Mouse (Mus musculus): ENCODE results near the gene Zfp169.

Gene Zfp169

GRCm38 (mm10) chr13:48513003-48513929, at the start of gene Zfp169, which contains the start of gene A830005F24Rik:
Gene Zfp169, minus strand, starts transcription at chr13:48513451.
Gene A830005F24Rik, plus strand, starts transcription at chr13:48513570.
- DNase-seq (ENCODE audit: low spot score in 2 of 2), result peak; percentile 70 to 82

- DNase-seq (ENCODE audit: low spot score in 2 of 2), result no peak
Measured at GRCm38 (mm10) chr13:48562336-48562735, 49.1 kb upstream of the Zfp169 start.

GRCm38 (mm10) chr13:48561481-48561880, 48.2 kb upstream of the Zfp169 start:
- DNase-seq (ENCODE audit: low spot score in 2 of 2), result no peak

- no peak for DNase-seq (ENCODE audit: low spot score in 2 of 2)
Measured at GRCm38 (mm10) chr13:48555976-48556375, 42.7 kb upstream of the Zfp169 start.

- no peak for DNase-seq (ENCODE audit: low spot score in 2 of 2)
Measured at GRCm38 (mm10) chr13:48554552-48554951, 41.3 kb upstream of the Zfp169 start.

GRCm38 (mm10) chr13:48553511-48553910, 40.3 kb upstream of the Zfp169 start:
- no peak for DNase-seq (ENCODE audit: low spot score in 2 of 2)

GRCm38 (mm10) chr13:48552181-48553090, 39.2 kb upstream of the Zfp169 start:
- peak; percentile 76 to 82 for DNase-seq (ENCODE audit: low spot score in 2 of 2)

- no peak for DNase-seq (ENCODE audit: low spot score in 2 of 2)
Measured at GRCm38 (mm10) chr13:48548296-48548695, 35.0 kb upstream of the Zfp169 start.

GRCm38 (mm10) chr13:48547623-48548022, 34.4 kb upstream of the Zfp169 start:
- DNase-seq (ENCODE audit: low spot score in 2 of 2), result no peak

GRCm38 (mm10) chr13:48546330-48546917, 33.2 kb upstream of the Zfp169 start:
- peak; percentile 99 for DNase-seq (ENCODE audit: low spot score in 2 of 2)

- DNase-seq (ENCODE audit: low spot score in 2 of 2), result peak; percentile 84 to 92
Measured at GRCm38 (mm10) chr13:48545476-48546281, 32.4 kb upstream of the Zfp169 start.

GRCm38 (mm10) chr13:48544867-48545266, 31.6 kb upstream of the Zfp169 start:
- no peak for DNase-seq (ENCODE audit: low spot score in 2 of 2)

GRCm38 (mm10) chr13:48544391-48544790, 31.1 kb upstream of the Zfp169 start:
- no peak for DNase-seq (ENCODE audit: low spot score in 2 of 2)

GRCm38 (mm10) chr13:48540488-48540887, 27.2 kb upstream of the Zfp169 start:
- DNase-seq (ENCODE audit: low spot score in 2 of 2), result no peak

GRCm38 (mm10) chr13:48533441-48533840, 20.2 kb upstream of the Zfp169 start:
- no peak for DNase-seq (ENCODE audit: low spot score in 2 of 2)

- no peak for DNase-seq (ENCODE audit: low spot score in 2 of 2)
Measured at GRCm38 (mm10) chr13:48531448-48531847, 18.2 kb upstream of the Zfp169 start.

- no peak for DNase-seq (ENCODE audit: low spot score in 2 of 2)
Measured at GRCm38 (mm10) chr13:48530685-48531084, 17.4 kb upstream of the Zfp169 start.

- DNase-seq (ENCODE audit: low spot score in 2 of 2), result no peak
Measured at GRCm38 (mm10) chr13:48529028-48529427, 15.8 kb upstream of the Zfp169 start.

GRCm38 (mm10) chr13:48528123-48528871, 15.0 kb upstream of the Zfp169 start:
- DNase-seq (ENCODE audit: low spot score in 2 of 2), result peak in 1 of 2 experiments; percentile 59

GRCm38 (mm10) chr13:48525745-48526144, 12.5 kb upstream of the Zfp169 start:
- DNase-seq (ENCODE audit: low spot score in 2 of 2), result no peak

Data from frontal cortex, postnatal 25 days (tissue).